8 mouse cellular contexts compared by ENCODE assay signal in genomic region chr6:55452381-55452780, GRCm38 (mm10). TPM values are rescaled to one million over a fixed set of nuclear protein-coding genes. Genes with fewer than 3 reads are reported as not detected.
DNase-seq lines count a peak whose midpoint lies in the region; ATAC-seq and TF ChIP-seq lines count a peak whose summit lies in the region.
"Had no signal": no experiment of that assay in that cellular context is flagged by ENCODE, and none has a peak within 500 bp of the region (broad histone marks: within the 10 kb centered on the region; RNA-seq: fewer than 3 reads in every experiment).

No protein-coding gene starts in this region.

- no peak for TF ChIP-seq CTCF in intestine, postnatal 0 days (IDR thresholded peaks at IDR 0.05; ENCODE audit: low read depth)
- TF ChIP-seq CTCF in olfactory bulb, adult 2 months (IDR thresholded peaks at IDR 0.05; ENCODE audit: insufficient read depth, low read depth, low read length): no peak

- no peak for TF ChIP-seq POLR2A in olfactory bulb, adult 2 months (IDR thresholded peaks at IDR 0.05; ENCODE audit: insufficient read depth, low read depth, low read length)

- peaks cover 6% of the 10 kb centered on the region for H3K4me1 ChIP-seq in lung, embryonic 15.5 days
- peaks cover 66% of the 10 kb centered on the region for H3K4me1 ChIP-seq in forebrain, embryonic 13.5 days
- no peaks in the 10 kb centered on the region for H3K4me1 ChIP-seq in intestine, postnatal 0 days (replicated peaks; ENCODE audit: control insufficient read depth, insufficient read depth, low read length)
- peaks cover 42% of the 10 kb centered on the region for H3K4me1 ChIP-seq in olfactory bulb, adult 2 months (ENCODE audit: control insufficient read depth, insufficient read depth, low read length)

- ATAC-seq in lung, embryonic 15.5 days (ENCODE audit: borderline replicate concordance, extremely low read depth, low FRiP score, low TSS enrichment): no peak
- ATAC-seq in forebrain, embryonic 13.5 days: peak; percentile 36; the same call in 1 of the 2 replicates
- no peak for ATAC-seq in intestine, postnatal 0 days

- H3K9ac ChIP-seq in lung, embryonic 15.5 days: no peak overlapping the region
- H3K9ac ChIP-seq in forebrain, embryonic 13.5 days: peak overlapping the region; percentile 88
- H3K9ac ChIP-seq in intestine, postnatal 0 days (ENCODE audit: low read depth, low read length): no peak overlapping the region

- no peak overlapping the region for H3K27ac ChIP-seq in lung, embryonic 15.5 days
- peak overlapping the region; percentile 79 for H3K27ac ChIP-seq in forebrain, embryonic 13.5 days
- H3K27ac ChIP-seq in intestine, postnatal 0 days (ENCODE audit: low read depth, low read length): no peak overlapping the region
- H3K27ac ChIP-seq in olfactory bulb, adult 2 months (ENCODE audit: insufficient read depth, low read depth, low read length): peak overlapping the region; percentile 98
- H3K27ac ChIP-seq: macrophage had no signal

- no peaks in the 10 kb centered on the region for H3K36me3 ChIP-seq in lung, embryonic 15.5 days
- no peaks in the 10 kb centered on the region for H3K36me3 ChIP-seq in forebrain, embryonic 13.5 days (ENCODE audit: poor library complexity, severe bottlenecking)
- no peaks in the 10 kb centered on the region for H3K36me3 ChIP-seq in intestine, postnatal 0 days (ENCODE audit: control insufficient read depth, insufficient read depth)

- H3K4me2 ChIP-seq in lung, embryonic 15.5 days: peak overlapping the region; percentile 71
- peak overlapping the region; percentile 93 for H3K4me2 ChIP-seq in forebrain, embryonic 13.5 days
- peak overlapping the region; percentile 62 for H3K4me2 ChIP-seq in intestine, postnatal 0 days (replicated peaks; ENCODE audit: low read depth)

- DNase-seq in lung, postnatal 14 days: no peak
- no peak for DNase-seq in urinary bladder, postnatal 36 days (ENCODE audit: low spot score in 2 of 2)
- DNase-seq in adrenal gland, postnatal 36 days: no peak

- 2% methylated on average over 24 of the region's 24 CpGs for WGBS in lung, embryonic 15.5 days
- under 1% methylated on average over 24 of the region's 24 CpGs for WGBS in forebrain, embryonic 13.5 days
- WGBS in intestine, postnatal 0 days: 3% methylated on average over 24 of the region's 24 CpGs
- WGBS in olfactory bulb, adult 2 months: 2% methylated on average over 24 of the region's 24 CpGs

- H3K4me3 ChIP-seq in lung, embryonic 15.5 days: peak overlapping the region; percentile 35
- H3K4me3 ChIP-seq in forebrain, embryonic 13.5 days: peak overlapping the region; percentile 66
- H3K4me3 ChIP-seq in intestine, postnatal 0 days (ENCODE audit: low read depth, low read length): peak overlapping the region; percentile 35
- peak overlapping the region; percentile 86 for H3K4me3 ChIP-seq in olfactory bulb, adult 2 months (ENCODE audit: insufficient read depth, low read depth, low read length)

- no peaks in the 10 kb centered on the region for H3K9me3 ChIP-seq in lung, embryonic 15.5 days
- H3K9me3 ChIP-seq in forebrain, embryonic 13.5 days (replicated peaks): no peaks in the 10 kb centered on the region
- H3K9me3 ChIP-seq in intestine, postnatal 0 days (ENCODE audit: control insufficient read depth): no peaks in the 10 kb centered on the region

- H3K27me3 ChIP-seq in lung, embryonic 15.5 days: peaks cover 58% of the 10 kb centered on the region
- H3K27me3 ChIP-seq in forebrain, embryonic 13.5 days: peaks cover 29% of the 10 kb centered on the region
- peaks cover 34% of the 10 kb centered on the region for H3K27me3 ChIP-seq in intestine, postnatal 0 days (replicated peaks; ENCODE audit: control insufficient read depth, insufficient read depth, low read length)

RNA-seq across cellular contexts. Expression of gene Adcyap1r1, which starts 0.6 kb away (rescaled TPM):
- polyA plus RNA-seq in lung, embryonic 15.5 days (2015; fragmentation: Nextera tagmentation; extraction: Ambion mirVana): 0.40 and 0.71 TPM in 2 replicates
- 18.6 and 21.6 TPM in 2 replicates for polyA plus RNA-seq in forebrain, embryonic 13.5 days (2015; fragmentation: Nextera tagmentation; extraction: Ambion mirVana)
- polyA plus RNA-seq in intestine, postnatal 0 days (2015; fragmentation: Nextera tagmentation; extraction: Ambion mirVana): 2.6 and 2.7 TPM in 2 replicates
- not detected in 2 replicates for polyA plus RNA-seq in olfactory bulb, adult 2 months (2012; ENCODE audit: insufficient read depth, insufficient read length, low replicate concordance, missing spikeins)
- 10 to 100 TPM; 23.8 to 35.7 TPM for total RNA-seq in adrenal gland, postnatal 36 days (2021)
- polyA plus RNA-seq: macrophage had no signal

Comparison
In these comparisons a context has a peak if more than half of its experiments do, and no peak if none do; other contexts are left out.
1. H3K27ac ChIP-seq: peak in forebrain, embryonic 13.5 days (single experiment) and olfactory bulb, adult 2 months (single experiment); none in lung, embryonic 15.5 days (single experiment) and intestine, postnatal 0 days (single experiment).
2. H3K4me3 ChIP-seq: peak in every context shown above with its lines; median percentile 86 in olfactory bulb, adult 2 months; 66 in forebrain, embryonic 13.5 days; 35 in lung, embryonic 15.5 days; 35 in intestine, postnatal 0 days.
3. Peak in every context shown above with its lines, with median percentiles within 50 percentile points of each other: H3K4me2 ChIP-seq.